Mouse (Mus musculus): ENCODE results near the gene Best2.

GRCm38 (mm10) chr8:84984294-84985048, 29.9 kb downstream of the Best2 start:
- TF ChIP-seq POLR2A (IDR thresholded peaks at IDR 0.05; ENCODE audit: insufficient read depth, low read depth, low read length): no peak
- TF ChIP-seq CTCF (IDR thresholded peaks at IDR 0.05; ENCODE audit: insufficient read depth, low read depth, low read length): no peak

Data from olfactory bulb, adult 2 months (tissue).